In genomic region chr14:27108748-27109504, GRCm38 (mm10) we compare ENCODE assay signal across 9 mouse cellular contexts. TPM values are rescaled to one million over a fixed set of nuclear protein-coding genes. Genes with fewer than 3 reads are reported as not detected.
DNase-seq lines count a peak whose midpoint lies in the region; ATAC-seq and TF ChIP-seq lines count a peak whose summit lies in the region.
"Had no signal": no experiment of that assay in that cellular context is flagged by ENCODE, and none has a peak within 500 bp of the region (broad histone marks: within the 10 kb centered on the region; RNA-seq: fewer than 3 reads in every experiment).

No protein-coding gene starts in this region.

- no peak overlapping the region for H3K4me2 ChIP-seq in midbrain, embryonic 14.5 days (ENCODE audit: low read length)
- no peak overlapping the region for H3K4me2 ChIP-seq in midbrain, embryonic 15.5 days
- H3K4me2 ChIP-seq in forebrain, embryonic 13.5 days: no peak overlapping the region
- H3K4me2 ChIP-seq: hindbrain, embryonic 15.5 days had no signal

- 0 out of 2 replicates have a peak, but pooled peaks cover 4% of the 10 kb centered on the region for H3K4me1 ChIP-seq in midbrain, embryonic 14.5 days (ENCODE audit: control insufficient read depth, insufficient read depth, low read length)
- H3K4me1 ChIP-seq in midbrain, embryonic 15.5 days: 0 out of 2 replicates have a peak, but pooled peaks cover 3% of the 10 kb centered on the region
- H3K4me1 ChIP-seq in embryonic fibroblast, embryonic 13.5 days (ENCODE audit: control insufficient read depth, insufficient read depth, low read length): no peaks in the 10 kb centered on the region
- peaks cover 7% of the 10 kb centered on the region; the same call in 1 of the 2 replicates for H3K4me1 ChIP-seq in forebrain, embryonic 13.5 days
- H3K4me1 ChIP-seq: hindbrain, embryonic 15.5 days had no signal

- DNase-seq in embryo, embryonic 10 days (ENCODE audit: low spot score): peak; percentile 38
- DNase-seq in embryo, embryonic 11 days: no peak
- peak; percentile 44 for DNase-seq in midbrain, embryonic 14.5 days
- DNase-seq in right cerebral cortex, adult 18-20 months: no peak

- H3K9ac ChIP-seq in midbrain, embryonic 14.5 days (replicated peaks; ENCODE audit: low read length): no peak overlapping the region
- H3K9ac ChIP-seq in midbrain, embryonic 15.5 days: no peak overlapping the region
- H3K9ac ChIP-seq in forebrain, embryonic 13.5 days: no peak overlapping the region
- H3K9ac ChIP-seq: hindbrain, embryonic 15.5 days had no signal

- TF ChIP-seq CTCF in embryonic fibroblast, embryonic 13.5 days (IDR thresholded peaks at IDR 0.05; ENCODE audit: borderline replicate concordance, insufficient read depth, low read length): peak; percentile 56; the same call in 1 of the 2 replicates

- H3K27ac ChIP-seq in midbrain, embryonic 14.5 days (replicated peaks; ENCODE audit: low read depth, low read length): no peak overlapping the region
- no peak overlapping the region for H3K27ac ChIP-seq in midbrain, embryonic 15.5 days
- no peak overlapping the region for H3K27ac ChIP-seq in embryonic fibroblast, embryonic 13.5 days (ENCODE audit: insufficient read depth, low read length)
- H3K27ac ChIP-seq in forebrain, embryonic 13.5 days: no peak overlapping the region
- H3K27ac ChIP-seq: hindbrain, embryonic 15.5 days had no signal

- H3K27me3 ChIP-seq in midbrain, embryonic 14.5 days (ENCODE audit: control insufficient read depth, insufficient read depth, low read length): peaks cover 5% of the 10 kb centered on the region; the same call in 1 of the 2 replicates
- peaks cover 11% of the 10 kb centered on the region for H3K27me3 ChIP-seq in midbrain, embryonic 15.5 days (replicated peaks)
- peaks cover 12% of the 10 kb centered on the region for H3K27me3 ChIP-seq in forebrain, embryonic 13.5 days

- no peaks in the 10 kb centered on the region for H3K36me3 ChIP-seq in midbrain, embryonic 14.5 days (ENCODE audit: control insufficient read depth, insufficient read depth, low read length)
- no peaks in the 10 kb centered on the region for H3K36me3 ChIP-seq in midbrain, embryonic 15.5 days (replicated peaks)
- no peaks in the 10 kb centered on the region for H3K36me3 ChIP-seq in forebrain, embryonic 13.5 days (ENCODE audit: poor library complexity, severe bottlenecking)
- H3K36me3 ChIP-seq: hindbrain, embryonic 15.5 days had no signal

- 77% methylated on average over 6 of the region's 6 CpGs for WGBS in midbrain, embryonic 14.5 days
- 67% methylated on average over 6 of the region's 6 CpGs for WGBS in midbrain, embryonic 15.5 days
- 69% methylated on average over 6 of the region's 6 CpGs for WGBS in forebrain, embryonic 13.5 days

- no peak overlapping the region for H3K4me3 ChIP-seq in midbrain, embryonic 14.5 days (replicated peaks; ENCODE audit: low read depth, low read length)
- H3K4me3 ChIP-seq in midbrain, embryonic 15.5 days: no peak overlapping the region
- H3K4me3 ChIP-seq in embryonic fibroblast, embryonic 13.5 days (ENCODE audit: insufficient read depth, low read length): no peak overlapping the region
- H3K4me3 ChIP-seq in forebrain, embryonic 13.5 days: no peak overlapping the region
- H3K4me3 ChIP-seq: hindbrain, embryonic 15.5 days had no signal

- no peak for TF ChIP-seq POLR2A in embryonic fibroblast, embryonic 13.5 days (IDR thresholded peaks at IDR 0.05; ENCODE audit: low read depth, low read length)

- ATAC-seq in midbrain, embryonic 14.5 days (ENCODE audit: low FRiP score, low TSS enrichment): no peak
- no peak for ATAC-seq in midbrain, embryonic 15.5 days (replicated peaks)
- ATAC-seq in megakaryocyte progenitor cell, adult 5-6 weeks (replicated peaks; ENCODE audit: poor library complexity): peak; percentile 34; the same call in 1 of the 2 replicates
- no peak for ATAC-seq in forebrain, embryonic 13.5 days

- no peaks in the 10 kb centered on the region for H3K9me3 ChIP-seq in midbrain, embryonic 14.5 days (ENCODE audit: control insufficient read depth, low read length)
- no peaks in the 10 kb centered on the region for H3K9me3 ChIP-seq in midbrain, embryonic 15.5 days
- no peaks in the 10 kb centered on the region for H3K9me3 ChIP-seq in forebrain, embryonic 13.5 days (replicated peaks)
- H3K9me3 ChIP-seq: hindbrain, embryonic 15.5 days had no signal

RNA-seq across cellular contexts. Expression of gene Arhgef3, which starts 5.8 kb away (rescaled TPM):
- polyA plus RNA-seq in midbrain, embryonic 14.5 days (2014; fragmentation: Nextera tagmentation; extraction: Ambion mirVana): 5.3 and 5.5 TPM in 2 replicates
- polyA plus RNA-seq in midbrain, embryonic 15.5 days (2015; fragmentation: Nextera tagmentation; extraction: Ambion mirVana): 6.3 and 6.8 TPM in 2 replicates
- polyA plus RNA-seq in embryonic fibroblast, embryonic 13.5 days (2011; ENCODE audit: insufficient read length, low read depth, missing spikeins): 1.3 and 2.5 TPM in 2 replicates
- 11.0 and 13.8 TPM in 2 replicates for total RNA-seq in megakaryocyte progenitor cell, adult 5-6 weeks (2015)
- total RNA-seq in megakaryocyte progenitor cell, adult 5-6 weeks (2017): 15.5 and 18.0 TPM in 2 replicates
- polyA plus RNA-seq in forebrain, embryonic 13.5 days (2015; fragmentation: Nextera tagmentation; extraction: Ambion mirVana): 1.5 and 1.6 TPM in 2 replicates

Comparison
In these comparisons a context has a peak if more than half of its experiments do, and no peak if none do; other contexts are left out.
1. DNase-seq: peak in embryo, embryonic 10 days (single experiment) and midbrain, embryonic 14.5 days (single experiment); none in embryo, embryonic 11 days (single experiment) and right cerebral cortex, adult 18-20 months (single experiment).